Mouse (Mus musculus) heart, embryonic 13.5 days (tissue): ENCODE measurements around the gene Ptges3. TPM values are rescaled to one million over a fixed set of nuclear protein-coding genes. Genes with fewer than 3 reads are reported as not detected.
"Not testable (repeated sequence)": the region's sequence is repeated elsewhere in the genome, so short reads cannot be mapped to it uniquely, and the experiment has no call there.

Experiments used
- ATAC-seq: fragments of 200-750 bp; cut with Nextera tagmentation; 2 replicates; pipeline ENCODE4 v1.8.0; 2017; ENCODE audit warnings: moderate TSS enrichment; ENCODE audit not compliant: insufficient number of reproducible peaks, low FRiP score, low TSS enrichment; ENCODE audit errors: extremely low read depth
- H3K27ac ChIP-seq: fragments of 300-500 bp; sonication (generic); replicated peaks from 2 replicates; pipeline ENCODE4 v1.5.1; 2015; ENCODE audit warnings: moderate library complexity, mild to moderate bottlenecking, inconsistent platforms
- H3K27me3 ChIP-seq: fragments of 300-500 bp; sonication (generic); replicated peaks from 2 replicates; pipeline ENCODE4 v1.6.1; 2015; ENCODE audit warnings: mild to moderate bottlenecking, inconsistent platforms
- H3K36me3 ChIP-seq: fragments of 300-500 bp; sonication (generic); 2 replicates; pipeline ENCODE4 v1.6.1; 2015; ENCODE audit warnings: mild to moderate bottlenecking, inconsistent platforms
- H3K4me1 ChIP-seq: fragments of 300-500 bp; sonication (generic); 2 replicates; pipeline ENCODE4 v1.6.1; 2015; ENCODE audit warnings: inconsistent platforms
- H3K4me2 ChIP-seq: fragments of 300-500 bp; sonication (generic); 2 replicates; pipeline ENCODE4 v1.6.1; 2015; ENCODE audit warnings: inconsistent platforms, mild to moderate bottlenecking, moderate library complexity
- H3K4me3 ChIP-seq: fragments of 300-500 bp; sonication (generic); 2 replicates; pipeline ENCODE4 v1.5.1; 2015; ENCODE audit warnings: moderate library complexity, mild to moderate bottlenecking, inconsistent platforms
- H3K9ac ChIP-seq: fragments of 300-500 bp; sonication (generic); 2 replicates; pipeline ENCODE4 v1.6.1; 2015; ENCODE audit warnings: inconsistent platforms, mild to moderate bottlenecking, moderate library complexity
- H3K9me3 ChIP-seq: fragments of 300-500 bp; sonication (generic); 2 replicates; pipeline ENCODE4 v1.6.1; 2016; ENCODE audit warnings: inconsistent platforms
- WGBS: fragments of 180-500 bp; shearing (Covaris S2); methylation state at CpG from one replicate; pipeline ENCODE4 v1.1.7; 2015; ENCODE audit warnings: mixed read lengths; 5-methylcytosine and 5-hydroxymethylcytosine counted together
- polyA plus RNA-seq: library from polyadenylated mRNA; unstranded; fragments of >200 nt; fragmentation: Nextera tagmentation; extraction: Ambion mirVana; gene quantifications from 2 replicates; pipeline ENCODE4 v1.2.1, GENCODE M21; 2015

Gene Ptges3
- polyA plus RNA-seq, 1 experiment from 2014 or later: 301 TPM

GRCm38 (mm10) chr10:128040293-128040692 is 18.5 kb upstream of the Ptges3 start:
- peaks cover 76% of the 10 kb centered on the region for H3K36me3 ChIP-seq
- no peaks in the 10 kb centered on the region for H3K27me3 ChIP-seq
- 0 out of 2 replicates have a peak overlapping the region, but pooled peaks have one; percentile 56 for H3K9ac ChIP-seq
- H3K27ac ChIP-seq: 0 out of 2 replicates have a peak overlapping the region, but pooled peaks have one; percentile 10
- H3K4me1 ChIP-seq: peaks cover 86% of the 10 kb centered on the region
- H3K4me2 ChIP-seq: no peak overlapping the region
- WGBS: 78% methylated on average over 5 of the region's 5 CpGs
- no peaks in the 10 kb centered on the region for H3K9me3 ChIP-seq
- no peak for ATAC-seq
- H3K4me3 ChIP-seq: no peak overlapping the region

- peak overlapping the region; percentile 68 for H3K9ac ChIP-seq
- H3K4me3 ChIP-seq: no peak overlapping the region
- WGBS: 67% methylated on average over 4 of the region's 4 CpGs
- H3K27me3 ChIP-seq: no peaks in the 10 kb centered on the region
- peaks cover 88% of the 10 kb centered on the region for H3K4me1 ChIP-seq
- no peak overlapping the region for H3K4me2 ChIP-seq
- no peaks in the 10 kb centered on the region for H3K9me3 ChIP-seq
- H3K36me3 ChIP-seq: peaks cover 89% of the 10 kb centered on the region
- no peak for ATAC-seq
- H3K27ac ChIP-seq: no peak overlapping the region
Observed at GRCm38 (mm10) chr10:128041636-128042035, 17.1 kb upstream of the Ptges3 start.

GRCm38 (mm10) chr10:128042466-128042865 is 16.3 kb upstream of the Ptges3 start:
- peaks cover 97% of the 10 kb centered on the region for H3K36me3 ChIP-seq
- H3K4me3 ChIP-seq: no peak overlapping the region
- no peak for ATAC-seq
- peak overlapping the region; percentile 73; the same call in 1 of the 2 replicates for H3K27ac ChIP-seq
- no peak overlapping the region for H3K4me2 ChIP-seq
- H3K9ac ChIP-seq: peak overlapping the region; percentile 68
- 84% methylated on average over 3 of the region's 3 CpGs for WGBS
- H3K4me1 ChIP-seq: peaks cover 80% of the 10 kb centered on the region
- no peaks in the 10 kb centered on the region for H3K27me3 ChIP-seq
- H3K9me3 ChIP-seq: no peaks in the 10 kb centered on the region

- H3K4me1 ChIP-seq: peaks cover 72% of the 10 kb centered on the region
- peak overlapping the region; percentile 40 for H3K4me2 ChIP-seq
- H3K4me3 ChIP-seq: no peak overlapping the region
- H3K27ac ChIP-seq: peak overlapping the region; percentile 73
- peaks cover 99% of the 10 kb centered on the region for H3K36me3 ChIP-seq
- WGBS: 48% methylated on average over 3 of the region's 3 CpGs
- no peak for ATAC-seq
- peak overlapping the region; percentile 68 for H3K9ac ChIP-seq
- no peaks in the 10 kb centered on the region for H3K27me3 ChIP-seq
- no peaks in the 10 kb centered on the region for H3K9me3 ChIP-seq
Observed at GRCm38 (mm10) chr10:128043041-128043835, 15.5 kb upstream of the Ptges3 start.

GRCm38 (mm10) chr10:128048157-128048556 is 10.6 kb upstream of the Ptges3 start:
- Histone ChIP-seq H3K4me1 (peaks cover 23% of the 10 kb centered on the region), H3K36me3 (peaks cover 90% of the 10 kb centered on the region), H3K4me3 (no peak overlapping the region), H3K9me3 (no peaks in the 10 kb centered on the region), H3K9ac (no peak overlapping the region), H3K27me3 (no peaks in the 10 kb centered on the region), H3K4me2 (no peak overlapping the region), H3K27ac (no peak overlapping the region)
- no peak for ATAC-seq
- 92% methylated on average over 8 of the region's 8 CpGs for WGBS

- H3K27me3 ChIP-seq: no peaks in the 10 kb centered on the region
- H3K4me1 ChIP-seq: peaks cover 7% of the 10 kb centered on the region
- H3K36me3 ChIP-seq: peaks cover 74% of the 10 kb centered on the region
- H3K27ac ChIP-seq: no peak overlapping the region
- H3K9ac ChIP-seq: no peak overlapping the region
- WGBS: 93% methylated on average over 2 of the region's 2 CpGs
- no peaks in the 10 kb centered on the region for H3K9me3 ChIP-seq
- no peak overlapping the region for H3K4me3 ChIP-seq
- no peak overlapping the region for H3K4me2 ChIP-seq
- no peak for ATAC-seq
Observed at GRCm38 (mm10) chr10:128049741-128050140, 9.0 kb upstream of the Ptges3 start.

- Histone ChIP-seq H3K4me1 (peaks cover under 1% of the 10 kb centered on the region), H3K27ac (no peak overlapping the region), H3K27me3 (no peaks in the 10 kb centered on the region), H3K9ac (no peak overlapping the region), H3K4me2 (no peak overlapping the region), H3K36me3 (peaks cover 68% of the 10 kb centered on the region), H3K9me3 (no peaks in the 10 kb centered on the region), H3K4me3 (no peak overlapping the region)
- WGBS: 90% methylated on average over 2 of the region's 2 CpGs
- ATAC-seq: no peak
Observed at GRCm38 (mm10) chr10:128050355-128050754, 8.4 kb upstream of the Ptges3 start.

- Histone ChIP-seq H3K9ac (no peak overlapping the region), H3K27me3 (no peaks in the 10 kb centered on the region), H3K27ac (no peak overlapping the region), H3K9me3 (no peaks in the 10 kb centered on the region), H3K4me3 (no peak overlapping the region), H3K4me2 (no peak overlapping the region), H3K36me3 (peaks cover 56% of the 10 kb centered on the region), H3K4me1 (no peaks in the 10 kb centered on the region)
- no peak for ATAC-seq
- 96% methylated on average over 5 of the region's 5 CpGs for whole genome bisulfite sequencing
Observed at GRCm38 (mm10) chr10:128051589-128051988, 7.2 kb upstream of the Ptges3 start.

- not testable (repeated sequence) for H3K4me1 ChIP-seq, H3K4me3 ChIP-seq, H3K4me2 ChIP-seq, H3K27ac ChIP-seq, H3K9ac ChIP-seq, H3K27me3 ChIP-seq, ATAC-seq, H3K9me3 ChIP-seq
- peaks cover 50% of the 10 kb centered on the region for H3K36me3 ChIP-seq
- WGBS: 92% methylated on average over 1 of the region's 2 CpGs
Observed at GRCm38 (mm10) chr10:128052136-128052535, 6.6 kb upstream of the Ptges3 start.

- peaks cover 42% of the 10 kb centered on the region for H3K36me3 ChIP-seq
- H3K27me3 ChIP-seq: no peaks in the 10 kb centered on the region
- no peak overlapping the region for H3K27ac ChIP-seq
- no peak overlapping the region for H3K4me2 ChIP-seq
- no peaks in the 10 kb centered on the region for H3K9me3 ChIP-seq
- no peak for ATAC-seq
- no peak overlapping the region for H3K9ac ChIP-seq
- WGBS: 89% methylated on average over 8 of the region's 8 CpGs
- H3K4me1 ChIP-seq: peaks cover 7% of the 10 kb centered on the region
- H3K4me3 ChIP-seq: no peak overlapping the region
Observed at GRCm38 (mm10) chr10:128053001-128053400, 5.8 kb upstream of the Ptges3 start.

- under 1% methylated on average over 18 of the region's 18 CpGs for WGBS
- H3K27ac ChIP-seq: peak overlapping the region; percentile 99
- H3K4me2 ChIP-seq: peak overlapping the region; percentile 85
- peaks cover 19% of the 10 kb centered on the region for H3K36me3 ChIP-seq
- no peaks in the 10 kb centered on the region for H3K27me3 ChIP-seq
- H3K9ac ChIP-seq: peak overlapping the region; percentile 98
- H3K4me3 ChIP-seq: peak overlapping the region; percentile 86
- no peak for ATAC-seq
- H3K9me3 ChIP-seq: no peaks in the 10 kb centered on the region
- peaks cover 40% of the 10 kb centered on the region for H3K4me1 ChIP-seq
Observed at GRCm38 (mm10) chr10:128058184-128058583, 570 bp upstream of the Ptges3 start.
